Mouse (Mus musculus) liver, postnatal 0 days (tissue): ENCODE data around the gene Commd9. TPM values are rescaled to one million over a fixed set of nuclear protein-coding genes. Genes with fewer than 3 reads are reported as not detected.

Experiments
- ATAC-seq: fragments of 200-750 bp; cut with Nextera tagmentation; 2 replicates; pipeline ENCODE4 v1.8.0; 2017; ENCODE audit warnings: mild to moderate bottlenecking, moderate library complexity
- DNase-seq: peaks from one replicate; pipeline ENCODE4 v3.0.0-alpha.2; 2016
- H3K27ac ChIP-seq: fragments of 300-500 bp; sonication (generic); 2 replicates; pipeline ENCODE4 v1.5.1; 2014; ENCODE audit warnings: antibody characterized with exemption, moderate library complexity, mild to moderate bottlenecking, low read depth
- H3K27me3 ChIP-seq: fragments of 300-500 bp; sonication (generic); 2 replicates; pipeline ENCODE4 v1.6.1; 2014; ENCODE audit warnings: low read length, control low read depth, mixed read lengths; ENCODE audit not compliant: insufficient read depth
- H3K36me3 ChIP-seq: fragments of 300-500 bp; sonication (generic); replicated peaks from 2 replicates; pipeline ENCODE4 v1.6.1; 2014; ENCODE audit warnings: mild to moderate bottlenecking, control low read depth, low read length, moderate library complexity, mixed read lengths; ENCODE audit not compliant: insufficient read depth
- H3K4me1 ChIP-seq: fragments of 300-500 bp; sonication (generic); 2 replicates; pipeline ENCODE4 v1.6.1; 2014; ENCODE audit warnings: antibody characterized with exemption, mild to moderate bottlenecking, control low read depth; ENCODE audit not compliant: insufficient read depth
- H3K4me2 ChIP-seq: fragments of 300-500 bp; sonication (generic); 2 replicates; pipeline ENCODE4 v1.6.1; 2014; ENCODE audit warnings: low read depth, mild to moderate bottlenecking, low read length, moderate library complexity, mixed read lengths
- H3K4me3 ChIP-seq: fragments of 300-500 bp; sonication (generic); 2 replicates; pipeline ENCODE4 v1.5.1; 2014; ENCODE audit warnings: low read depth, low read length
- H3K9ac ChIP-seq: fragments of 300-500 bp; sonication (generic); replicated peaks from 2 replicates; pipeline ENCODE4 v1.6.1; 2014; ENCODE audit warnings: mild to moderate bottlenecking, moderate library complexity
- H3K9me3 ChIP-seq: fragments of 300-500 bp; sonication (generic); 2 replicates; pipeline ENCODE4 v1.6.1; 2016; ENCODE audit warnings: mild to moderate bottlenecking, control low read depth, low read length, mixed read lengths
- CTCF ChIP-seq: sonication (generic); IDR thresholded peaks from 2 replicates; pipeline ENCODE4 v1.5.1; 2016; ENCODE audit warnings: antibody characterized with exemption, low read depth
- EP300 ChIP-seq: IDR thresholded peaks from 2 replicates; pipeline ENCODE4 v1.6.1; 2016; ENCODE audit warnings: antibody characterized with exemption, low read depth, mild to moderate bottlenecking
- WGBS: fragments of 180-500 bp; shearing (Covaris S2); extraction: QIAGEN DNeasy Blood & Tissue Kit; methylation state at CpG from one replicate; pipeline ENCODE4 v1.1.7; 2014; ENCODE audit not compliant: insufficient replicate concordance; 5-methylcytosine and 5-hydroxymethylcytosine counted together
- polyA plus RNA-seq: library from polyadenylated mRNA; unstranded; fragments of >200 nt; fragmentation: Nextera tagmentation; extraction: Ambion mirVana; gene quantifications from 2 replicates; pipeline ENCODE4 v1.2.1, GENCODE M21; 2015

Commd9 gene
- 20.6 and 23.6 TPM in 2 replicates for polyA plus RNA-seq

DNA sequence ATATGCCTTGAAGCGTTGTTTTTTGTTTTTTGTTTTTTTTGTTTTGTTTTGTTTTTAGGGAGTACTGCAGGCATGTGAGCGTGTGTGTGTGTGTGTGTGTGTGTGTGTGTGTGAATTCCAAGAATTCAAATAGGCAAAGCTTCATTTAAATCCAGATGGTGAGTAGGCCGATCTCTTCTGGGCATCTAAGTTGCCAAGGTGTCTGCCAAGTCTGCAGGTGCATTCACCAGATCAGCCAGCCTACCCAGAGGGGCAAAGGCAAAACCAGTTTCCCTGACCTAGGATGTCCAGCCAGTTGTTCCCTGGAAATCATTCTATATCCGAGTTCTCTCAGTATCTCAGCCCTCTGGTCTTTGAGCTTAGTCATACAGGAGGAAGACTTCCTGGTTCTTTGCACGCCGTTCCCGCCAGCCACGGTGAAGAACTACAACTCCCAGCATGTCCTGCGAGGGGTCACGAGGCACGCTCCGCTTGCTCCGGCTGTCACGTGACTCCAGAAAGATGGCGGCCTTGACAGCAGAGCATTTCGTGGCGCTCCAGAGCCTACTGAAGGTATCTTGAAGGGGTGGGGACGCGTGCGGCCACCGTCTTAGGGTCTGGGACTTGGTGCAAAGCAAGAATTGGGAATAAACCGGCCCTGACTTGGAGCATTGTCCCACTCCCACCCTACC, at the start of gene Commd9:
Gene Commd9 (plus strand): TSS at position 480 of the 671 bp plus-strand sequence.
- H3K4me3 ChIP-seq, result peak within 1 kb of the TSS; percentile 84
- DNase-seq (peak; percentile 94), ATAC-seq (peak; percentile 98)
- no peaks in the 10 kb centered on the region for H3K9me3 ChIP-seq
- H3K9ac ChIP-seq, result peak within 1 kb of the TSS; percentile 78
- no peaks in the 10 kb centered on the region for H3K36me3 ChIP-seq
- peak within 1 kb of the TSS; percentile 75 for H3K4me2 ChIP-seq
- WGBS, result 10% methylated on average over 22 of the region's 22 CpGs
- H3K4me1 ChIP-seq, result peaks cover 8% of the 10 kb centered on the region
- 0 out of 2 replicates have a peak within 1 kb of the TSS, but pooled peaks have one; percentile 42 for H3K27ac ChIP-seq
- TF ChIP-seq CTCF, result no peak
- TF ChIP-seq EP300, result no peak; the same call in 1 of the 2 replicates
- no peaks in the 10 kb centered on the region for H3K27me3 ChIP-seq

DNA sequence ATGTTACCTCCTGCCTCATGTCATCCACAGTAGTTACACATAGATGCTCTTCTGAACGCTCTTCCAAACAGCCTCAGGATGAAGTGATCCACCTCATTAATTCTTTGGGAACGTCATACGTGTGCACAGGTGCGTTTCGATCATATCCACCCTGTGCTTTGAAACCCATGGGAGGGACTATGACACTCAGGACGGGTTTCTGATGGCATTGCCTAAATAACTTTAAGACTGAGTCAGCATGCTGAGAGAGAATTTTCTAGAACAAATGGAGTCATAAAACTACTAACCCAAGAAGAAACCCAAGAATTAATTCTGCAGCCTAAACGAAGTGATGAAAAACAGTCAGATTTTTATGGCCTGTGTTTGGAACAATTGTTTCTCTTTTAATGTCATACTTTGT, 43.3 kb upstream of the Commd9 start:
- Histone ChIP-seq H3K36me3 (no peaks in the 10 kb centered on the region), H3K27ac (no peak overlapping the region), H3K4me2 (no peak overlapping the region), H3K27me3 (no peaks in the 10 kb centered on the region), H3K9me3 (no peaks in the 10 kb centered on the region), H3K4me1 (no peaks in the 10 kb centered on the region), H3K9ac (no peak overlapping the region), H3K4me3 (no peak overlapping the region)
- ATAC-seq (no peak), DNase-seq (no peak)
- TF ChIP-seq CTCF (no peak), EP300 (no peak)
- 82% methylated on average over 7 of the region's 7 CpGs for WGBS

DNA sequence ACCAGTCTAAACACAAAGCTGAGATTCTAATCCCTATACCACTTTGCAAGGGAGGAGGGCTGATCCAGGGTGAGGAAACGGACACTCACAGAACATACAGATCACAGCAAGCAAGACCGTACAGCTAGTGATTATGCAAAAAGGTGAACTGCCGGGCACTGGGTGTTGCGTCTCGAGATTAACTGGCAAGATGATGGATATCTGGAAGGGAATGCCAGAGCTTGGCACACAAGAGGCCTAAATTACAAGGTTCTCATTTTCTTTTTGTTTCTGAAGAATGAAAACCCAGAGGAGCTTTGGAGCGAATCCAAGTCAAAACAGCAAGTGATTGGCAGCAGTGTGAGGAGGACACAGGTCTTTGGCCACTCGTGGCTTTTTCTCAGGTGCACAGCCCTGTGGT, 31.3 kb upstream of the Commd9 start:
- Histone ChIP-seq H3K4me3 (no peak overlapping the region), H3K9me3 (no peaks in the 10 kb centered on the region), H3K36me3 (no peaks in the 10 kb centered on the region), H3K4me2 (no peak overlapping the region), H3K4me1 (no peaks in the 10 kb centered on the region), H3K27me3 (no peaks in the 10 kb centered on the region), H3K9ac (no peak overlapping the region), H3K27ac (no peak overlapping the region)
- WGBS, result 72% methylated on average over 7 of the region's 7 CpGs
- TF ChIP-seq EP300 (no peak), CTCF (no peak)
- ATAC-seq, result no peak
- DNase-seq, result no peak

DNA sequence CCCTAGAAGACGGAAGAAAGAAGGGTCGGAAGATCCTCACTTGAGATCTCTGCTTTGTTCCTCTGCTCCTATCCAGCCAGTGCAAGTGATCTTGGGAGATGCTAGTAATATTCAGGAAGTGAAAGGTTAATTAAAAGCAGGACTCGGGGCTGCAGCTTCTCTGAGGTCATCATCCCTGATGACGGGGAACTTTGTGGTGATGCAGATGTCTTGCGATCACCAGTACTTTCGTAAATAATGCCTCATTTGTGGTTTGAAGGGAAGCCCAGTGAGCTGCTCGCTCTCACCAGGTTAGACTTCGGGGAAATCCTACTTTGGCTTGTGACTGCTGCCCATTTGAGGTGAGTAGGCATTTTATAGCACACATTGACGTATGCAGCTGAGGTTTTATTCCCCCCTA, 29.9 kb upstream of the Commd9 start:
- no peak for DNase-seq
- no peak overlapping the region for H3K4me2 ChIP-seq
- no peaks in the 10 kb centered on the region; the same call in 1 of the 2 replicates for H3K4me1 ChIP-seq
- no peak overlapping the region for H3K4me3 ChIP-seq
- no peak for ATAC-seq
- H3K27ac ChIP-seq, result no peak overlapping the region
- no peak overlapping the region for H3K9ac ChIP-seq
- H3K36me3 ChIP-seq, result no peaks in the 10 kb centered on the region
- TF ChIP-seq EP300 (no peak), CTCF (no peak)
- H3K27me3 ChIP-seq, result no peaks in the 10 kb centered on the region
- H3K9me3 ChIP-seq, result no peaks in the 10 kb centered on the region
- 71% methylated on average over 9 of the region's 9 CpGs for WGBS

DNA sequence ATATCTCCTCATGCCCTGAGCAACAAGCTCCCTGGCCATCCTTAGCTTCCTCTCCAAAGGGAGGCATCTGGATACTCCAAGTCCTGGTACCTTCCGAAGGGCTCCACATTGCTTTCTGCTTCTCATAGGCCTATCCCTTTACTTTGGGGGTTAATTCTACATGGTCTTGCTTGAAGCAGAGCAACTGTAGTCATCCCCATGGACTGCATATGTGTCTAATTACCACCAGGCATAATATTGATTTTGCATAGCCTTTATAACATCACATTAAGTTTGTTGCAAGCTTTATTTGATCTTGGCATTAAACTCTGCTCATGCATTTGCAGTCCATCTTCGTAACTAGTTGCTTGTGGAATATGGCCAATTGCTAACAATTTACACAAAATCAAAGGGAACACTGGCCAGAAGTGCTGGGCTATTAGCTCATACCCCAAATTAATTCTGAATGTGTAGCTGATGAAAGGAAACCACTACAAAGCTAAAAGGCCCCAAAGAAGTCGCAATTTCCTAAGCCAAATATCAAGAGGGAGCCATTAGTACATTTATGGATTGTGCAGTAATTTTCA, 25.0 kb upstream of the Commd9 start:
- H3K4me3 ChIP-seq, result no peak overlapping the region
- no peak overlapping the region for H3K9ac ChIP-seq
- TF ChIP-seq EP300 (no peak), CTCF (no peak)
- WGBS, result 74% methylated on average over 3 of the region's 3 CpGs
- ATAC-seq, result no peak
- DNase-seq, result no peak
- no peaks in the 10 kb centered on the region for H3K9me3 ChIP-seq
- H3K27me3 ChIP-seq, result no peaks in the 10 kb centered on the region
- peaks cover 2% of the 10 kb centered on the region; the same call in 1 of the 2 replicates for H3K4me1 ChIP-seq
- no peaks in the 10 kb centered on the region for H3K36me3 ChIP-seq
- no peak overlapping the region for H3K4me2 ChIP-seq
- H3K27ac ChIP-seq, result no peak overlapping the region

DNA sequence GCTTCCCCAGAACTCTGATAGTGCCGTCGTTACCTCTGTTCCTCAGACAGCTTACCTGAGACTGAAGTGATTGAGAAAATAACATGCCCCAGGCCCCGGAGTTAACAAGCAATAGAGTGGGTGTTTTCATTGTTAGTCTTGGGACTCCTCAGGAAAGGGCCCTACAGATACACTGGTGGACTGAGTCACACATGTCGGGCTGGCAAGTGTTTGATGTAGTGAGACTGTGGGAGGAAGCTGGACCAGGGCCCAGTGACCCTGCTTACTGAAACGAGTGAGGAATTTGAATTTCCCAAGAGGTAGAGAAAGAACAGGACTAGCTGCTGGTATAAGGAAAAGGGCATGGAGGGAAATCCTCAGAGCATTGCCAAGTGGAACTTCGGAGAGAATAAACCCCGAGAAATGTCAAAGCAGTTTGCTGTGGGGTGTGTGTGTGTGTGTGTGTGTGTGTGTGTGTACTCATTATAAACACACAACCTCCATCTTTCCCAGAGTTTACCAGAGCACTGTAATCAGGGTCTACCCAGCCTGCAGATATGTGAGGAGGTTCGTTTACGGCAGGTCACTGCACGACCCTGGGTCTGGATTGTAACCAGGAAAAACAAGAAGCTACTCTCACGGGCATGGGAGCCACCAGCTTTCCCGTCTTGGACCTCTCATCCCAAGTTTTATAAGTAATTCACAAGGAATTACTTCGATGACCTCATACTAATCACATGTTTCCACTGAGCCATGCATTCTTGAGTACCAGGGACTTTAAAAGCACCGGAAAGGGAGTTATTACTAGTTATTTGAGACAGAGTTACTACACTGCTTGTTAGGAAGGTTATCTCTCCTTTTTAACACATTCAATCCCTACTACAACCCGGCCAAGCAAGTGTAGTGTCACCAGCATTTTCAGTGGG, 23.6 kb upstream of the Commd9 start:
- TF ChIP-seq EP300, result no peak
- TF ChIP-seq CTCF, result no peak
- H3K4me1 ChIP-seq, result peaks cover 2% of the 10 kb centered on the region; the same call in 1 of the 2 replicates
- no peak overlapping the region for H3K4me3 ChIP-seq
- no peaks in the 10 kb centered on the region for H3K27me3 ChIP-seq
- no peaks in the 10 kb centered on the region for H3K36me3 ChIP-seq
- no peaks in the 10 kb centered on the region for H3K9me3 ChIP-seq
- ATAC-seq (no peak), DNase-seq (no peak)
- no peak overlapping the region for H3K9ac ChIP-seq
- H3K27ac ChIP-seq, result no peak overlapping the region
- WGBS, result 64% methylated on average over 15 of the region's 15 CpGs
- H3K4me2 ChIP-seq, result no peak overlapping the region
